Mouse (Mus musculus) cerebellum, adult 2 months (tissue): ENCODE results near the gene Qtrt2. TPM values are rescaled to one million over a fixed set of nuclear protein-coding genes. Genes with fewer than 3 reads are reported as not detected.

ENCODE experiments used
- DNase-seq, 2 experiments: peaks; one replicate each; pipeline ENCODE4 v3.0.0; 2021
- H3K27ac ChIP-seq: fragments of 200-500 bp; 2 replicates; pipeline ENCODE4 v1.5.1; 2012; ENCODE audit warnings: low read length, control low read depth, inconsistent platforms; ENCODE audit not compliant: insufficient read depth
- H3K27me3 ChIP-seq: fragments of 200-500 bp; 2 replicates; pipeline ENCODE4 v1.6.1; 2012; ENCODE audit warnings: inconsistent platforms, mild to moderate bottlenecking, low read length, moderate library complexity; ENCODE audit not compliant: control insufficient read depth, insufficient read depth
- H3K4me1 ChIP-seq: fragments of 200-500 bp; 2 replicates; pipeline ENCODE4 v1.6.1; 2011; ENCODE audit warnings: low read length; ENCODE audit not compliant: control insufficient read depth, insufficient read depth
- H3K4me3 ChIP-seq: fragments of 200-500 bp; replicated peaks from 2 replicates; pipeline ENCODE3; 2011; ENCODE audit warnings: mild to moderate bottlenecking, low read depth, low read length, control low read depth; ENCODE audit not compliant: insufficient read depth
- CTCF ChIP-seq: fragments of 200-500 bp; IDR thresholded peaks from 2 replicates; pipeline ENCODE4 v1.5.1; 2011; ENCODE audit warnings: low read depth, mild to moderate bottlenecking, control low read depth, low read length, moderate library complexity, borderline replicate concordance; ENCODE audit not compliant: insufficient read depth
- POLR2A ChIP-seq: fragments of 200-500 bp; IDR thresholded peaks from 2 replicates; pipeline ENCODE4 v1.6.1; 2011; ENCODE audit warnings: low read length, control low read depth, borderline replicate concordance; ENCODE audit not compliant: insufficient read depth
- WGBS: fragments of 180-500 bp; shearing (Covaris S2); methylation state at CpG from one replicate; pipeline ENCODE4 v1.1.7; 2018; 5-methylcytosine and 5-hydroxymethylcytosine counted together
- polyA plus RNA-seq: library from polyadenylated mRNA; depleted of rRNA; stranded (reverse); fragments of >200 nt; gene quantifications from 2 replicates; pipeline ENCODE4 v1.2.3, GENCODE M21; 2012

Gene Qtrt2
- polyA plus RNA-seq, 1 experiment: 32.4 TPM

GRCm38 (mm10) chr16:43918867-43919266 lies 7.7 kb downstream of the Qtrt2 start:
- no peak overlapping the region for H3K4me3 ChIP-seq
- H3K27ac ChIP-seq: no peak overlapping the region
- WGBS: 91% methylated on average over 3 of the region's 3 CpGs

GRCm38 (mm10) chr16:43908881-43909280 lies 17.7 kb downstream of the Qtrt2 start:
- WGBS: 89% methylated on average over 2 of the region's 2 CpGs
- no peak overlapping the region for H3K4me3 ChIP-seq
- no peaks in the 10 kb centered on the region for H3K27me3 ChIP-seq
- no peak for DNase-seq
- no peaks in the 10 kb centered on the region for H3K4me1 ChIP-seq
- no peak for TF ChIP-seq POLR2A
- no peak for TF ChIP-seq CTCF
- no peak overlapping the region for H3K27ac ChIP-seq

More at GRCm38 (mm10) chr16:43918867-43919266, 7.7 kb downstream of the Qtrt2 start:
- Histone ChIP-seq H3K4me1 (no peaks in the 10 kb centered on the region), H3K27me3 (no peaks in the 10 kb centered on the region)
- TF ChIP-seq CTCF: no peak
- TF ChIP-seq POLR2A: no peak
- DNase-seq: no peak

- no peak for DNase-seq
- TF ChIP-seq POLR2A: no peak
- no peak for TF ChIP-seq CTCF
- Histone ChIP-seq H3K27ac (no peak overlapping the region), H3K4me3 (no peak overlapping the region), H3K27me3 (no peaks in the 10 kb centered on the region), H3K4me1 (no peaks in the 10 kb centered on the region)
Measured at GRCm38 (mm10) chr16:43900571-43900970, 26.0 kb downstream of the Qtrt2 start.

- TF ChIP-seq POLR2A: no peak
- no peak for TF ChIP-seq CTCF
- no peak for DNase-seq
- H3K27ac ChIP-seq: no peak overlapping the region
- H3K27me3 ChIP-seq: no peaks in the 10 kb centered on the region
- no peak overlapping the region for H3K4me3 ChIP-seq
- WGBS: 95% methylated on average over 4 of the region's 4 CpGs
- H3K4me1 ChIP-seq: no peaks in the 10 kb centered on the region
Measured at GRCm38 (mm10) chr16:43900138-43900537, 26.5 kb downstream of the Qtrt2 start.

- Histone ChIP-seq H3K4me1 (no peaks in the 10 kb centered on the region), H3K27me3 (no peaks in the 10 kb centered on the region), H3K4me3 (no peak overlapping the region), H3K27ac (no peak overlapping the region)
- WGBS: 90% methylated on average over 8 of the region's 8 CpGs
- no peak for TF ChIP-seq CTCF
- TF ChIP-seq POLR2A: no peak
- DNase-seq: no peak
Measured at GRCm38 (mm10) chr16:43894501-43894900, 32.1 kb downstream of the Qtrt2 start.

GRCm38 (mm10) chr16:43890747-43891336 lies 35.8 kb downstream of the Qtrt2 start:
- WGBS: 83% methylated on average over 4 of the region's 4 CpGs
- Histone ChIP-seq H3K27ac (no peak overlapping the region), H3K27me3 (no peaks in the 10 kb centered on the region), H3K4me3 (no peak overlapping the region), H3K4me1 (no peaks in the 10 kb centered on the region)
- TF ChIP-seq CTCF (no peak), POLR2A (no peak)
- no peak for DNase-seq

- Histone ChIP-seq H3K4me3 (peak overlapping the region; percentile 88), H3K27me3 (no peaks in the 10 kb centered on the region), H3K27ac (peak overlapping the region; percentile 75), H3K4me1 (no peaks in the 10 kb centered on the region)
- 0% methylated on average over 9 of the region's 9 CpGs for WGBS
- TF ChIP-seq CTCF: peak; percentile 54; the same call in 1 of the 2 replicates
- TF ChIP-seq POLR2A: no peak
- no peak for DNase-seq
Measured at GRCm38 (mm10) chr16:43890005-43890336, 36.6 kb downstream of the Qtrt2 start.

GRCm38 (mm10) chr16:43889208-43890004 lies 37.2 kb downstream of the Qtrt2 start, which contains the start of gene Ccdc191:
Gene Ccdc191 (plus strand): TSS chr16:43889800.
- under 1% methylated on average over 33 of the region's 33 CpGs for WGBS
- peak; percentile 99 to 100 for DNase-seq
- Histone ChIP-seq H3K4me1 (no peaks in the 10 kb centered on the region), H3K4me3 (peak within 1 kb of the TSS; percentile 88), H3K27me3 (no peaks in the 10 kb centered on the region), H3K27ac (peak within 1 kb of the TSS; percentile 75)
- TF ChIP-seq POLR2A: peak; percentile 59; the same call in 1 of the 2 replicates
- TF ChIP-seq CTCF: no peak
